Mouse (Mus musculus): Measurements from ENCODE around the gene Sorl1.

- TF ChIP-seq CTCF (IDR thresholded peaks at IDR 0.05; ENCODE audit: borderline replicate concordance, insufficient read depth, low read length), result no peak
- TF ChIP-seq POLR2A (IDR thresholded peaks at IDR 0.05; ENCODE audit: low read depth, low read length), result no peak
Measured at GRCm38 (mm10) chr9:42035995-42036394, 88.1 kb downstream of the Sorl1 start.
